Mouse (Mus musculus): ENCODE measurements at regions not wholly inside any gene's neighbourhood (a gene's known extent, or its start where the extent isn't known, plus 50 kb on each side); places are given as distances from the start of the nearest gene placed in this dataset.
A peak's percentile ranks its signal among the peaks of the same experiment; 100 is the strongest.

DNA sequence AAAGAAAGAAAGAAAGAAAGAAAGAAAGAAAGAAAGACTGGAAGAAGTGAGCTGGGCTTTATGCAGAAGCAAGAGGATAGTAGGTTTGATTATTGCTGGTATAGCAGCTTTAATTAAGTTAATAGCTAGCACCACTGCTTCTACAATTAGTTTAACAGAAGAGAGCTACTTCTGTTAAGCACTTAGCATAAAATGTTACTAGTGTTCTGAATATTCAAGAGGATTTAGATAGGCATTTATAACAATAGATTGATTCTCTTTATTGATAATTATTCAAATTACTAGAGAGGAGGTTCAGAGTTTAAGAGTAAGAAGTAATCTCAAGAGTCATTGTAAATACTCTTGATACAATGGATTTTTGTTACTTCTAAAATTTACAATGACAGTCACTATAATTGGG, 346.1 kb upstream of the Pdgfd start:
- Histone ChIP-seq H3K36me3 (ENCODE audit: control insufficient read depth, insufficient read depth, low read length) (no peaks in the 10 kb centered on the region), H3K4me3 (ENCODE audit: low read depth, low read length) (no peak overlapping the region), H3K27ac (ENCODE audit: low read depth) (no peak overlapping the region), H3K9me3 (ENCODE audit: control insufficient read depth, low read length) (0 out of 2 replicates have a peak, but pooled peaks cover 3% of the 10 kb centered on the region), H3K9ac (ENCODE audit: low read length) (no peak overlapping the region), H3K4me2 (ENCODE audit: low read length) (no peak overlapping the region), H3K4me1 (replicated peaks; ENCODE audit: control insufficient read depth, insufficient read depth, low read length) (no peaks in the 10 kb centered on the region), H3K27me3 (replicated peaks; ENCODE audit: control insufficient read depth, insufficient read depth, low read length) (no peaks in the 10 kb centered on the region)
- no peak for DNase-seq (ENCODE audit: low spot score)
- no peak for ATAC-seq (replicated peaks; ENCODE audit: low FRiP score, low TSS enrichment, low read depth)

DNA sequence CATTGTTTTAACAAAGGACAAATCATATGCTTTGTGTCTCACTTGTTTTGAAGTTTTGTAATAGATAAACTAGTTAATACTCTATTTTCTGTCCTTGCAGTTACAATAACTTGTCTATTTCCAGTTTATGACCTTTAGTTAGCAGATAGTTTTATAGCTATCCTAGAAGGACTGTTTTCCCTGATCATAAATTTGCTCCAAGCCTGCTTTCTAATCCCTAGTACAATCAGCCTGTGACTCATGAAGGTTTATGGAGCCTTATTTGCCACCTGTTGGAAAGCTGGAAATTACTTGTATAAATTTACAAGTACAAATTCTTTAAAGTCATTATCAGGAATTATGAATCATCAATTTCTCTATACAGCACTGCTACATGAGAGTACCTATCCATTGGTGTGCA, 339.5 kb upstream of the Pdgfd start:
- no peaks in the 10 kb centered on the region for H3K4me1 ChIP-seq (replicated peaks; ENCODE audit: control insufficient read depth, insufficient read depth, low read length)
- DNase-seq (ENCODE audit: low spot score) (no peak), ATAC-seq (replicated peaks; ENCODE audit: low FRiP score, low TSS enrichment, low read depth) (0 out of 2 replicates have a peak, but pooled peaks have one; percentile 70)
- H3K27me3 ChIP-seq (replicated peaks; ENCODE audit: control insufficient read depth, insufficient read depth, low read length): no peaks in the 10 kb centered on the region
- H3K4me3 ChIP-seq (ENCODE audit: low read depth, low read length): no peak overlapping the region
- H3K36me3 ChIP-seq (ENCODE audit: control insufficient read depth, insufficient read depth, low read length): no peaks in the 10 kb centered on the region
- no peak overlapping the region for H3K9ac ChIP-seq (ENCODE audit: low read length)
- no peak overlapping the region for H3K27ac ChIP-seq (ENCODE audit: low read depth)
- H3K9me3 ChIP-seq (ENCODE audit: control insufficient read depth, low read length): no peaks in the 10 kb centered on the region
- no peak overlapping the region for H3K4me2 ChIP-seq (ENCODE audit: low read length)

DNA sequence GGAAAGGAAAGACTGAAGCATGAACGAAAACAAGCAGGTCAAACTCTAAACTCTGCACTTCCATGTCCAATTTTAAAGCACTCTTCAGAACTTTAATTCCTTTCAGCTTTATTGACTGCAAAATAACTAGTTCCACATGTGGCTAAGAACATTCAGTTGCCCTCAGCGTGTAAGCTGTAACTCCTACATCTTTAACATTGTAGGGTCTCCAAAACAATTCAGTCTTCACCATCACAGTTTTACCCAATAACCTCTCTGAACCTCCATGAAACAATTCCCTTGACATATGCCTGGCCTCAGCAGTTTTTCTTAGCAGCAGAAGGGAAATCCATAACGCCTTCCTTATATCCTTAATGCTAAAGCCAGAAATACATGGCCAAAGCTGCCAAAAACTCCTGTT, 326.0 kb upstream of the Pdgfd start:
- H3K9ac ChIP-seq (ENCODE audit: low read length): no peak overlapping the region
- ATAC-seq (replicated peaks; ENCODE audit: low FRiP score, low TSS enrichment, low read depth) (no peak), DNase-seq (ENCODE audit: low spot score) (no peak)
- no peaks in the 10 kb centered on the region for H3K27me3 ChIP-seq (replicated peaks; ENCODE audit: control insufficient read depth, insufficient read depth, low read length)
- H3K4me1 ChIP-seq (replicated peaks; ENCODE audit: control insufficient read depth, insufficient read depth, low read length): no peaks in the 10 kb centered on the region
- H3K4me2 ChIP-seq (ENCODE audit: low read length): no peak overlapping the region
- H3K9me3 ChIP-seq (ENCODE audit: control insufficient read depth, low read length): no peaks in the 10 kb centered on the region
- H3K27ac ChIP-seq (ENCODE audit: low read depth): no peak overlapping the region
- 84% methylated on average over 3 of the region's 3 CpGs for WGBS
- H3K4me3 ChIP-seq (ENCODE audit: low read depth, low read length): no peak overlapping the region
- H3K36me3 ChIP-seq (ENCODE audit: control insufficient read depth, insufficient read depth, low read length): no peaks in the 10 kb centered on the region

DNA sequence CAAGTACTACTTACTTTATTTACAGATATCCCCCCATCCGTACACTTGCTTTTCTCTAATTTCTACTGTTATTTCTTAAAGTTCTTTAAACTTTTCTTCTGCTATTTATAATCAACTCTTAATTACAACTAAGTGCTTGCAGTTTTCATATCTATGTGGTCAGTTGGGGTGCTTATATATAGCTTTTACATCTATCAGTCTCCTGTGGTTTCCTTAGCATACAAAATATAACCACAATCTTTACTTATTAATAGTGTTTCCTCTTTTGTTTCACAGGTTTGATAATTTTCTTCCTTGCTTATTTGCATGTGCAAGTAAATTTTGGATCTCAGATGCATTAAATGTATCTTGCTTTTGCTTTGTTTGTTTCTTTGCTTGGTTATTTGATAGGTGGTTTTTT, 288.7 kb upstream of the Pdgfd start:
- 95% methylated on average over 1 of the region's 1 CpGs for WGBS
- no peaks in the 10 kb centered on the region for H3K4me1 ChIP-seq (replicated peaks; ENCODE audit: control insufficient read depth, insufficient read depth, low read length)
- no peak overlapping the region for H3K9ac ChIP-seq (ENCODE audit: low read length)
- H3K4me2 ChIP-seq (ENCODE audit: low read length): no peak overlapping the region
- no peak overlapping the region for H3K27ac ChIP-seq (ENCODE audit: low read depth)
- ATAC-seq (replicated peaks; ENCODE audit: low FRiP score, low TSS enrichment, low read depth) (no peak), DNase-seq (ENCODE audit: low spot score) (no peak)
- no peaks in the 10 kb centered on the region for H3K27me3 ChIP-seq (replicated peaks; ENCODE audit: control insufficient read depth, insufficient read depth, low read length)
- H3K9me3 ChIP-seq (ENCODE audit: control insufficient read depth, low read length): no peaks in the 10 kb centered on the region
- H3K36me3 ChIP-seq (ENCODE audit: control insufficient read depth, insufficient read depth, low read length): no peaks in the 10 kb centered on the region
- H3K4me3 ChIP-seq (ENCODE audit: low read depth, low read length): no peak overlapping the region

GRCm38 (mm10) chr9:5922526-5922925, 245.9 kb upstream of the Pdgfd start:
- no peaks in the 10 kb centered on the region for H3K9me3 ChIP-seq (ENCODE audit: control insufficient read depth, low read length)
- no peak for DNase-seq (ENCODE audit: low spot score)
- H3K9ac ChIP-seq (ENCODE audit: low read length): no peak overlapping the region
- WGBS: 71% methylated on average over 1 of the region's 1 CpGs
- ATAC-seq (replicated peaks; ENCODE audit: low FRiP score, low TSS enrichment, low read depth): no peak
- H3K4me1 ChIP-seq (replicated peaks; ENCODE audit: control insufficient read depth, insufficient read depth, low read length): no peaks in the 10 kb centered on the region
- H3K27me3 ChIP-seq (replicated peaks; ENCODE audit: control insufficient read depth, insufficient read depth, low read length): no peaks in the 10 kb centered on the region
- H3K4me3 ChIP-seq (ENCODE audit: low read depth, low read length): no peak overlapping the region
- no peak overlapping the region for H3K4me2 ChIP-seq (ENCODE audit: low read length)
- no peak overlapping the region for H3K27ac ChIP-seq (ENCODE audit: low read depth)
- no peaks in the 10 kb centered on the region for H3K36me3 ChIP-seq (ENCODE audit: control insufficient read depth, insufficient read depth, low read length)

DNA sequence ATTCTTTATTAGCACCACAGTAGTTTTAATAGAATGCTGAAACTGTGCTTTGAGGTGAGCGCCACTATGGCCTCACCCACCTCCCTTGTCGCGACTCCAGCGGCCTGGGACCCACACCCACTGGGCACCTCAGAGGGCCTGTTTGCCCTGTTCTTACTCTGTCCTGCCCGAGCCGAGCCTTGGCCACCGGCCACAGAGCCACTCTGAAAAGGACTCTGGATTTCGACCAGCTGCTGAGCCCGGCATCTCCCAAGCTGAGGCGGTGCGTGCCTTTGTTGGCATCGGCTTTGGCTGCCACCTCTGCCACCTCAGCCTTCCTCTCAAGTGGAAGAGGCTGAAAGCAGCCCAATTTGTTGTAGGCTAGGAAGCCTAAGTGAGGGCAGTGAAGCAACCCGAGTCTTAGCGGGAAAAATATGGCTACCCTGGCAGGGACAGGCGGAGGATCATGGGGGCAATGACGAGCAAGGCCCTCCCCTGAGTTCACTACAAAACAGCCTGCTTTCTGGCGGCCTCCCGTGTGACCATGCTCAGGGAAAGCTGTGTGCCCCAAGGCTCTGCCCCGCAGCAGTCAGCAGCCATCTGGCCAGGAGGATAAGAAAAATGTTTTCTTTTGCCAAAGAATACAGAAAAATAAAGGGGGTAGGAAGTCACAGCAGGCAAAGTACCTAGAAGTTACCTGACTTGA, 240.1 kb upstream of the Pdgfd start:
- no peak for DNase-seq (ENCODE audit: low spot score)
- WGBS: 86% methylated on average over 19 of the region's 19 CpGs
- H3K36me3 ChIP-seq (ENCODE audit: control insufficient read depth, insufficient read depth, low read length): no peaks in the 10 kb centered on the region
- no peak overlapping the region for H3K4me2 ChIP-seq (ENCODE audit: low read length)
- no peaks in the 10 kb centered on the region for H3K27me3 ChIP-seq (replicated peaks; ENCODE audit: control insufficient read depth, insufficient read depth, low read length)
- H3K4me3 ChIP-seq (ENCODE audit: low read depth, low read length): no peak overlapping the region
- H3K9me3 ChIP-seq (ENCODE audit: control insufficient read depth, low read length): no peaks in the 10 kb centered on the region
- H3K9ac ChIP-seq (ENCODE audit: low read length): no peak overlapping the region
- no peak for ATAC-seq (replicated peaks; ENCODE audit: low FRiP score, low TSS enrichment, low read depth)
- H3K27ac ChIP-seq (ENCODE audit: low read depth): no peak overlapping the region
- no peaks in the 10 kb centered on the region for H3K4me1 ChIP-seq (replicated peaks; ENCODE audit: control insufficient read depth, insufficient read depth, low read length)

GRCm38 (mm10) chr9:5972292-5972691, 196.1 kb upstream of the Pdgfd start:
- Histone ChIP-seq H3K4me1 (replicated peaks; ENCODE audit: control insufficient read depth, insufficient read depth, low read length) (no peaks in the 10 kb centered on the region), H3K4me2 (ENCODE audit: low read length) (no peak overlapping the region), H3K36me3 (ENCODE audit: control insufficient read depth, insufficient read depth, low read length) (no peaks in the 10 kb centered on the region), H3K27me3 (replicated peaks; ENCODE audit: control insufficient read depth, insufficient read depth, low read length) (no peaks in the 10 kb centered on the region), H3K4me3 (ENCODE audit: low read depth, low read length) (no peak overlapping the region), H3K9me3 (ENCODE audit: control insufficient read depth, low read length) (no peaks in the 10 kb centered on the region), H3K27ac (ENCODE audit: low read depth) (no peak overlapping the region), H3K9ac (ENCODE audit: low read length) (no peak overlapping the region)
- ATAC-seq (replicated peaks; ENCODE audit: low FRiP score, low TSS enrichment, low read depth) (no peak), DNase-seq (ENCODE audit: low spot score) (no peak)
- 80% methylated on average over 1 of the region's 1 CpGs for WGBS

Measured in intestine, embryonic 14.5 days (tissue).